25 mouse cellular contexts compared by ENCODE assay signal in genomic region chr2:129540036-129540435, GRCm38 (mm10). TPM values are rescaled to one million over a fixed set of nuclear protein-coding genes. Genes with fewer than 3 reads are reported as not detected.
A peak's percentile ranks its signal among the peaks of the same experiment; 100 is the strongest.
DNase-seq lines count a peak whose midpoint lies in the region; ATAC-seq and TF ChIP-seq lines count a peak whose summit lies in the region.
"Had no signal": no experiment of that assay in that cellular context is flagged by ENCODE, and none has a peak within 500 bp of the region (broad histone marks: within the 10 kb centered on the region; RNA-seq: fewer than 3 reads in every experiment).

No protein-coding gene starts in this region.

- no peaks in the 10 kb centered on the region for H3K27me3 ChIP-seq in forebrain, postnatal 0 days (ENCODE audit: insufficient read depth, low read length)
- no peaks in the 10 kb centered on the region for H3K27me3 ChIP-seq in forebrain, embryonic 12.5 days
- no peaks in the 10 kb centered on the region for H3K27me3 ChIP-seq in testis, adult 2 months (ENCODE audit: control insufficient read depth, insufficient read depth, low read length)
- peaks cover 34% of the 10 kb centered on the region for H3K27me3 ChIP-seq in limb, embryonic 13.5 days
- H3K27me3 ChIP-seq: CH12.LX; forebrain, embryonic 13.5 days; liver, embryonic 13.5 days; neural tube, embryonic 12.5 days; stomach, embryonic 15.5 days had no signal

- no peak overlapping the region for H3K4me3 ChIP-seq in forebrain, postnatal 0 days (ENCODE audit: low read depth, low read length)
- H3K4me3 ChIP-seq in forebrain, embryonic 12.5 days (replicated peaks): no peak overlapping the region
- H3K4me3 ChIP-seq in testis, adult 2 months (ENCODE audit: control insufficient read depth, low read depth, low read length): peak overlapping the region; percentile 65
- H3K4me3 ChIP-seq in limb, embryonic 13.5 days: no peak overlapping the region
- H3K4me3 ChIP-seq: forebrain, embryonic 13.5 days; layer of hippocampus, adult 2 months; liver, embryonic 13.5 days; neural tube, embryonic 12.5 days; stomach, embryonic 15.5 days had no signal

- no peaks in the 10 kb centered on the region for H3K4me1 ChIP-seq in forebrain, postnatal 0 days (ENCODE audit: insufficient read depth)
- peaks cover 31% of the 10 kb centered on the region for H3K4me1 ChIP-seq in forebrain, embryonic 12.5 days
- H3K4me1 ChIP-seq in testis, adult 2 months (ENCODE audit: control insufficient read depth, insufficient read depth, low read length): peaks cover 2% of the 10 kb centered on the region
- H3K4me1 ChIP-seq in limb, embryonic 13.5 days: peaks cover 37% of the 10 kb centered on the region
- H3K4me1 ChIP-seq: stomach, embryonic 15.5 days had no signal

- TF ChIP-seq POLR2A in testis, adult 2 months (IDR thresholded peaks at IDR 0.05; ENCODE audit: control insufficient read depth, low read depth, low read length): peak; percentile 34; the same call in 1 of the 2 replicates

- no peaks in the 10 kb centered on the region for H3K36me3 ChIP-seq in forebrain, postnatal 0 days (ENCODE audit: insufficient read depth)
- no peaks in the 10 kb centered on the region for H3K36me3 ChIP-seq in forebrain, embryonic 12.5 days (replicated peaks)
- H3K36me3 ChIP-seq in testis, adult 2 months (ENCODE audit: control insufficient read depth, insufficient read depth, low read length): no peaks in the 10 kb centered on the region
- no peaks in the 10 kb centered on the region for H3K36me3 ChIP-seq in limb, embryonic 13.5 days
- H3K36me3 ChIP-seq: liver, embryonic 13.5 days; neural tube, embryonic 12.5 days; stomach, embryonic 15.5 days had no signal

- peak; percentile 38 for DNase-seq in forebrain, postnatal 0 days
- no peak for DNase-seq in testis, postnatal 10 days (ENCODE audit: low spot score)
- DNase-seq in right cerebral cortex, postnatal 25 days: no peak
- DNase-seq in adrenal gland, adult 8-10 months: no peak
- DNase-seq: adrenal gland, postnatal 25 days; heart, postnatal 10 days; kidney, adult 11 months; layer of hippocampus, postnatal 36 days; liver, embryonic 13.5 days; right cerebral cortex, postnatal 14 days had no signal

- H3K9ac ChIP-seq in forebrain, postnatal 0 days: no peak overlapping the region
- H3K9ac ChIP-seq in forebrain, embryonic 12.5 days: no peak overlapping the region
- no peak overlapping the region for H3K9ac ChIP-seq in limb, embryonic 13.5 days
- H3K9ac ChIP-seq: forebrain, embryonic 13.5 days; liver, embryonic 13.5 days; neural tube, embryonic 12.5 days; stomach, embryonic 15.5 days had no signal

- H3K27ac ChIP-seq in forebrain, postnatal 0 days (ENCODE audit: low read depth, low read length): no peak overlapping the region
- no peak overlapping the region for H3K27ac ChIP-seq in forebrain, embryonic 12.5 days
- no peak overlapping the region for H3K27ac ChIP-seq in testis, adult 2 months (ENCODE audit: control insufficient read depth, insufficient read depth, low read depth, low read length)
- H3K27ac ChIP-seq in limb, embryonic 13.5 days: no peak overlapping the region
- H3K27ac ChIP-seq: forebrain, embryonic 13.5 days; kidney, postnatal 0 days; layer of hippocampus, adult 2 months; liver, embryonic 13.5 days; neural tube, embryonic 12.5 days; stomach, embryonic 15.5 days had no signal

- 75% methylated on average over 3 of the region's 3 CpGs for WGBS in forebrain, postnatal 0 days
- 93% methylated on average over 3 of the region's 3 CpGs for WGBS in forebrain, embryonic 12.5 days
- WGBS in limb, embryonic 13.5 days: 41% methylated on average over 3 of the region's 3 CpGs

- H3K4me2 ChIP-seq in forebrain, postnatal 0 days (ENCODE audit: low read depth): no peak overlapping the region
- H3K4me2 ChIP-seq in forebrain, embryonic 12.5 days: no peak overlapping the region
- H3K4me2 ChIP-seq in limb, embryonic 13.5 days (replicated peaks): no peak overlapping the region
- H3K4me2 ChIP-seq: forebrain, embryonic 13.5 days; heart, embryonic 11.5 days; liver, embryonic 13.5 days; neural tube, embryonic 12.5 days; stomach, embryonic 15.5 days had no signal

- no peaks in the 10 kb centered on the region for H3K9me3 ChIP-seq in forebrain, postnatal 0 days (ENCODE audit: low read length)
- H3K9me3 ChIP-seq in forebrain, embryonic 12.5 days: no peaks in the 10 kb centered on the region
- H3K9me3 ChIP-seq in limb, embryonic 13.5 days: no peaks in the 10 kb centered on the region
- H3K9me3 ChIP-seq: forebrain, embryonic 13.5 days; liver, embryonic 13.5 days; neural tube, embryonic 12.5 days; stomach, embryonic 15.5 days had no signal

- no peak for TF ChIP-seq CTCF in forebrain, postnatal 0 days (IDR thresholded peaks at IDR 0.05; ENCODE audit: low read depth)
- TF ChIP-seq CTCF in testis, adult 2 months (IDR thresholded peaks at IDR 0.05; ENCODE audit: control insufficient read depth, insufficient read depth, insufficient replicate concordance, low read depth, low read length): no peak

- ATAC-seq in forebrain, postnatal 0 days: peak; percentile 49; the same call in 1 of the 2 replicates
- no peak for ATAC-seq in forebrain, embryonic 12.5 days (ENCODE audit: low FRiP score)
- ATAC-seq in limb, embryonic 13.5 days (ENCODE audit: low FRiP score, low read depth): peak; percentile 60; the same call in 1 of the 2 replicates
- no peak for ATAC-seq in megakaryocyte, adult 5-6 weeks (ENCODE audit: poor library complexity, severe bottlenecking)
- ATAC-seq: forebrain, embryonic 13.5 days had no signal

RNA-seq across cellular contexts. Expression of gene F830045P16Rik, which starts 3.6 kb away (rescaled TPM):
- total RNA-seq in forebrain, postnatal 0 days (2014; rRNA removed): not detected in 2 replicates
- not detected in 2 replicates for polyA plus RNA-seq in forebrain, postnatal 0 days (2015; fragmentation: Nextera tagmentation; extraction: Ambion mirVana)
- not detected in 2 replicates for polyA plus RNA-seq in forebrain, embryonic 12.5 days (2016; fragmentation: Nextera tagmentation; extraction: Ambion mirVana)
- polyA plus RNA-seq in testis, adult 2 months (2012; rRNA removed): 0.06 TPM in 1 of 2 replicates, not detected in the other
- 0.09 TPM in 2 replicates for polyA plus RNA-seq in limb, embryonic 13.5 days (2015; fragmentation: Nextera tagmentation; extraction: Ambion mirVana)
- total RNA-seq in megakaryocyte, adult 5-6 weeks (2015): not detected in 2 replicates
- not detected in 2 replicates for total RNA-seq in megakaryocyte, adult 5-6 weeks (2017)
- not detected for total RNA-seq in adrenal gland, adult 8-10 months (2022)
- total RNA-seq: adrenal gland, postnatal 25 days; CH12.LX; heart, postnatal 10 days; MEL had no signal
- polyA plus RNA-seq: forebrain, embryonic 13.5 days; heart, embryonic 11.5 days; hindbrain, embryonic 11.5 days; kidney, postnatal 0 days; liver, embryonic 13.5 days; lung, embryonic 16.5 days; neural tube, embryonic 12.5 days; thymus, postnatal 0 days had no signal

RNA-seq across cellular contexts. Expression of gene Sirpa, which starts 52.6 kb away (rescaled TPM):
- total RNA-seq in forebrain, postnatal 0 days (2014; rRNA removed): 94.1 and 118 TPM in 2 replicates
- 41.4 and 61.8 TPM in 2 replicates for polyA plus RNA-seq in forebrain, postnatal 0 days (2015; fragmentation: Nextera tagmentation; extraction: Ambion mirVana)
- 18.2 and 20.0 TPM in 2 replicates for polyA plus RNA-seq in forebrain, embryonic 12.5 days (2016; fragmentation: Nextera tagmentation; extraction: Ambion mirVana)
- 3.1 and 3.3 TPM in 2 replicates for polyA plus RNA-seq in testis, adult 2 months (2012; rRNA removed)
- 20.1 and 21.2 TPM in 2 replicates for polyA plus RNA-seq in limb, embryonic 13.5 days (2015; fragmentation: Nextera tagmentation; extraction: Ambion mirVana)
- total RNA-seq in megakaryocyte, adult 5-6 weeks (2015): 290 and 306 TPM in 2 replicates
- 325 and 361 TPM in 2 replicates for total RNA-seq in megakaryocyte, adult 5-6 weeks (2017)
- total RNA-seq in adrenal gland, adult 8-10 months (2022): 10 to 100 TPM; 58.4 to 75.6 (median 70.1) TPM
- total RNA-seq: MEL had no signal

Comparison
In these comparisons a context has a peak if more than half of its experiments do, and no peak if none do; other contexts are left out.
1. ATAC-seq: peak in forebrain, postnatal 0 days (single experiment) and limb, embryonic 13.5 days (single experiment); none in forebrain, embryonic 12.5 days (single experiment) and megakaryocyte, adult 5-6 weeks (single experiment).